Mouse (Mus musculus) stomach, postnatal 0 days (tissue): Measurements from ENCODE around the gene Brd7.

Experiments
- CTCF ChIP-seq: IDR thresholded peaks from 2 replicates; pipeline ENCODE4 v1.5.1; 2016; ENCODE audit warnings: antibody characterized with exemption, low read depth, mild to moderate bottlenecking, moderate library complexity
- EP300 ChIP-seq: optimal IDR thresholded peaks from 2 replicates; pipeline ENCODE3; 2016; ENCODE audit warnings: antibody characterized with exemption

DNA sequence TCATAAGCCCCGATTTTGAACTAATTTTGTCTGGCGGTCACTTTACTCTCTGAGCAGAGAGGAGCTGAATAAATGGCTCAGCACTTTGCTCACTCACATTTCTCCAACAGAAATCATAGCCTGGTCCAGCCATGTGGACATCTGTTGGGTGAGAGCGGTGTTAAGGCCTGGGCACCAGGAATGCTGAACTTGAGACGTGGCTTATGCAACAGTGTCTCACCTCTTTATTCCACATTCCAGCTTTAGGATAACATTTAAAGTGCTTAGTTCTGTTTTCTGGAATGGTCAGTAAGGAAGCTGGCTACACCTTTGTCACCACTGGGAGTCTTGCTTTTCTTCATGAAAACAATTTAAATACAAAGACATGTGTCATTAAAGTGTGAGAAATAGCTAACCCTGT is 36.1 kb upstream of the Brd7 start:
- TF ChIP-seq EP300 (no peak), CTCF (no peak)
